ENCODE assay signal across 23 mouse cellular contexts in genomic region chr10:19503846-19504765, GRCm38 (mm10).
DNase-seq lines count a peak whose midpoint lies in the region; ATAC-seq and TF ChIP-seq lines count a peak whose summit lies in the region.
"Had no signal": no experiment of that assay in that cellular context is flagged by ENCODE, and none has a peak within 500 bp of the region (broad histone marks: within the 10 kb centered on the region; RNA-seq: fewer than 3 reads in every experiment).

No protein-coding gene starts in this region.

- peak overlapping the region; percentile 46 for H3K27ac ChIP-seq in bone marrow, adult 2 months (ENCODE audit: control insufficient read depth, insufficient read depth, low read depth, low read length, poor library complexity)
- H3K27ac ChIP-seq in forebrain, embryonic 13.5 days = no peak overlapping the region
- H3K27ac ChIP-seq: embryonic facial prominence, embryonic 15.5 days; forebrain, embryonic 10.5 days; hindbrain, embryonic 12.5 days; limb, embryonic 12.5 days; liver, embryonic 14.5 days; neural tube, embryonic 15.5 days; stomach, postnatal 0 days had no signal

- H3K27me3 ChIP-seq in forebrain, embryonic 13.5 days = no peaks in the 10 kb centered on the region
- H3K27me3 ChIP-seq: embryonic facial prominence, embryonic 15.5 days; hindbrain, embryonic 12.5 days; limb, embryonic 12.5 days had no signal

- no peak overlapping the region for H3K4me2 ChIP-seq in forebrain, embryonic 13.5 days
- H3K4me2 ChIP-seq: embryonic facial prominence, embryonic 15.5 days; hindbrain, embryonic 12.5 days; limb, embryonic 12.5 days; neural tube, embryonic 15.5 days had no signal

- no peak overlapping the region for H3K9ac ChIP-seq in forebrain, embryonic 13.5 days
- H3K9ac ChIP-seq: embryonic facial prominence, embryonic 15.5 days; hindbrain, embryonic 12.5 days; limb, embryonic 12.5 days; liver, embryonic 14.5 days; neural tube, embryonic 15.5 days had no signal

- TF ChIP-seq POLR2A in bone marrow, adult 2 months (IDR thresholded peaks at IDR 0.05; ENCODE audit: borderline replicate concordance, control insufficient read depth, low read depth, low read length) = no peak

- TF ChIP-seq CTCF in bone marrow, adult 2 months (IDR thresholded peaks at IDR 0.05; ENCODE audit: control insufficient read depth, insufficient read depth, low read length) = no peak

- H3K4me1 ChIP-seq in bone marrow, adult 2 months (ENCODE audit: control insufficient read depth, insufficient read depth, low read length) = peaks cover 9% of the 10 kb centered on the region
- H3K4me1 ChIP-seq in forebrain, embryonic 13.5 days = no peaks in the 10 kb centered on the region
- H3K4me1 ChIP-seq: embryonic facial prominence, embryonic 15.5 days; forebrain, embryonic 10.5 days; hindbrain, embryonic 12.5 days; limb, embryonic 12.5 days; neural tube, embryonic 15.5 days had no signal

- H3K4me3 ChIP-seq in bone marrow, adult 2 months (replicated peaks; ENCODE audit: control insufficient read depth, low read depth, low read length) = no peak overlapping the region
- no peak overlapping the region for H3K4me3 ChIP-seq in forebrain, embryonic 13.5 days
- H3K4me3 ChIP-seq: embryonic facial prominence, embryonic 15.5 days; forebrain, embryonic 10.5 days; hindbrain, embryonic 12.5 days; limb, embryonic 12.5 days; neural tube, embryonic 15.5 days had no signal

- H3K9me3 ChIP-seq in forebrain, embryonic 13.5 days (replicated peaks) = no peaks in the 10 kb centered on the region
- H3K9me3 ChIP-seq: embryonic facial prominence, embryonic 15.5 days; forebrain, embryonic 10.5 days; hindbrain, embryonic 12.5 days; limb, embryonic 12.5 days; neural tube, embryonic 15.5 days had no signal

- peak; percentile 44 to 46 for DNase-seq in spleen, postnatal 36 days (ENCODE audit: low spot score in 2 of 2)
- DNase-seq in spleen, postnatal 14 days (ENCODE audit: low spot score in 2 of 2) = no peak
- DNase-seq in CD4-positive helper T cell, adult 2 months (ENCODE audit: low read depth, low spot score) = peak; percentile 66
- DNase-seq in naive thymus-derived CD4-positive, alpha-beta T cell, adult 2 months (ENCODE audit: low read depth) = peak; percentile 57
- DNase-seq in gastrocnemius, adult 8-10 months (ENCODE audit: low spot score in 2 of 2) = no peak
- DNase-seq: adrenal gland, postnatal 25 days; cerebellum, adult 9-10 months; gastrocnemius, postnatal 14 days; kidney, postnatal 36 days; layer of hippocampus, adult 9-11 months; retina, postnatal 1 day had no signal

- WGBS in bone marrow, adult 2 months = 41% methylated on average over 8 of the region's 8 CpGs
- WGBS in forebrain, embryonic 13.5 days = 70% methylated on average over 8 of the region's 8 CpGs

- H3K36me3 ChIP-seq in forebrain, embryonic 13.5 days (ENCODE audit: poor library complexity, severe bottlenecking) = no peaks in the 10 kb centered on the region
- H3K36me3 ChIP-seq: embryonic facial prominence, embryonic 15.5 days; forebrain, embryonic 10.5 days; hindbrain, embryonic 12.5 days; limb, embryonic 12.5 days; neural tube, embryonic 15.5 days had no signal

- ATAC-seq in granulocyte monocyte progenitor cell, adult 5-6 weeks (replicated peaks; ENCODE audit: poor library complexity, severe bottlenecking) = no peak
- ATAC-seq in forebrain, embryonic 13.5 days = no peak
- ATAC-seq: intestine, postnatal 0 days; lung, postnatal 0 days had no signal

Comparison
In these comparisons a context has a peak if more than half of its experiments do, and no peak if none do; other contexts are left out.
1. DNase-seq: peak in spleen, postnatal 36 days (2 of 2), CD4-positive helper T cell, adult 2 months (single experiment) and naive thymus-derived CD4-positive, alpha-beta T cell, adult 2 months (single experiment); none in spleen, postnatal 14 days (0 of 2) and gastrocnemius, adult 8-10 months (0 of 2).